Mouse (Mus musculus): ENCODE data around the gene Ceacam18.
"Not testable (repeated sequence)": the region's sequence is repeated elsewhere in the genome, so short reads cannot be mapped to it uniquely, and the experiment has no call there.

Gene Ceacam18

DNA sequence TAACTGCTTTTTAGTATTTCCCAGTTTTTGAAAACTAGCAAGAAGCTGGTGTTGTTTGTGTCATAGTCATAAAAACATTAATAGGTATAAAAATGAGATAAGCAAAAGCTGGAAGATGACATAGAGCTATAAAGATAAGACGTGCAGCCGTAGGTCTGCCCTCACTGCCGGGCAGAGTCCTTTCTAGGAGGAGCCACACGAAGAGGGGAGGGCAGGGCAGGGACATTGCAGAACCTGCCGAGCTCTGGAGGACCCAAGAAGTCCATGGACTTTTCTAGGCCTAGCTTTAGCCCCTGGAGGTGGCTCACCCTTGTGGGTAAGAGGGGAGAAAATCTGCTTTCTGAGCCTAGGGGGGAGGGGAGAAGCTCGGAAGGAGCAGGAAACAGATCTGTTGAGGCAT lies at the start of gene Ceacam18:
Gene Ceacam18, plus strand, starts transcription at position 208 of the 400 bp plus-strand sequence.
- no peak for DNase-seq (ENCODE audit: low spot score in 2 of 2)

DNA sequence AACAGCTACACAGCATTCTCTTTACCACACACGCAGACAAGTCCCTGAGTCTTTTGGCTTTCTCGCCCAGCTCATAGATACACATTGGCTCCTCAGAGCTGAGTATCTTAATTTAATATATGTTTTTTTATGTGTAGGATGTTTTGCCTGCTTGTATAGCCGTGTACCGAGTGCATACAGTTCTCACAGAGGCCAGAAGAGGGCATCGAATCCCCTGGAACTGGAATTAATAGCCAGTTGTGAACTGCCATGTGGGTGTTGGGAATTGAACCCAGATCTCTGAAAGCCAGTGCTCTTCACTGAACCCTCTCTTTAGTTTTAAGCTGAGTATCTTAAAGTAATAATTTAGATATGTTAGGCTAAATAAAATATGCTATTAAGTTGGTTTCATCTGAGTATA lies 49.7 kb upstream of the Ceacam18 start:
- no peak for DNase-seq (ENCODE audit: low spot score in 2 of 2)

DNA sequence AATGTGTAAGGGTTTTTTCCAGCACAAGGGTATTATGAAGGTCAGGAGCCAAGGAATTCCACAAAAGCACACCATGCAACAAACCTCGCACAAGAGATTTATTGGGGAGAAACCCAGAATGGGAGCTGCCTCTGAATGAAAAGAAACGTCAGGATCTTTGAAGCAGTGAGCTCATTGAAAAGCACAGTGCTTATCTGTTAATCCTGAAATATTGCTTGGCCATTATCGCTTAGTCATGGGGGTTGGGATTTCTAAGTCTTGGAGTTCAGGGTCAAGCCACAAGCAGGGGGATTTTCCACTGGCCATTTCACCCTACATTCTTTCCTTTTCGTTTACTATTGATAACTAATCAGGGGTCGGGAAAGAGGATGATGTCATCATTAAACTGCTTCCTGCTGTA lies 32.6 kb upstream of the Ceacam18 start:
- no peak for DNase-seq (ENCODE audit: low spot score in 2 of 2)

DNA sequence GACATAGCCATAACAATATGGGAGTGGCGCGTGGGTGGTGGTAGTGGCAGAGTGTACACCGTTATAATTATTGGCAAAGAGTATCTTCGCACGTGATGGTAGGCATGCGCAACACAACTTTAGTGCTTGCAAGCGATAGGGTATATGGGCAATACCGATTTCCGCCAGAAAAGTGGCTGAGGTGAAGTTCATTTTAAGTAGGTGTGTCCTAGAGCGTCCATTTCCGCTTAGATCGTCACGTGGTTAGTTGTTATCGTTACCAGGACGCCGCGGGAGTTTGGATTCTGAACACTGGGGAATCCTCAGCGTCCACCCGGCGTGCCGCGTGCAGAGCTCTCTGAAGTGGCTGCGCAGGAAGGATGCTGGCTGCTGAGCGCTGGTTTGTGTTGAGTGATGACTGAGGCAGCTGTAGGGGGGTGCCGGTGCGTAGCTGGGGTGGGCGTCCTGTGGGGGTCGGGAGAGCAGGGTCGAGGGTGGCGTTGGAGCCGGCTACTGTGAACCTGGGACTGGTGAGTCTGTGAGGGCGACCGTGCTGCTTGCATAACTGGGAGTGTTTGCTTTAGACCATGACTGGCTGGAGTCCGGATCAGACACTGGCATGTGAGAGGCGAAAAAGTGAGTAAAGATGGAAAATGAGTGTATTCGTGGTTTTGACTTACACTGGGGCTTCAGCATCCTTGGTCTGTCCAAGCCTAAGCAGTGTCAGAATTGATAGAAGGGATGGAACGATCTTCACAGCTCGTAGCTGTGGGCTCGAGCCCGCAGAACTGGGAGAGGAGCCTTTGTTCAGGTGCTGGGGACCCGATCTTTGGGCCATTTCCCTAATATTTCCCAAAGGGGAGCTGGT lies 27.4 kb upstream of the Ceacam18 start, which contains the start of gene Zfp819:
Gene Zfp819, plus strand, starts transcription at position 274 of the 847 bp plus-strand sequence.
- peak; percentile 36 to 55 for DNase-seq (ENCODE audit: low spot score in 2 of 2)

DNA sequence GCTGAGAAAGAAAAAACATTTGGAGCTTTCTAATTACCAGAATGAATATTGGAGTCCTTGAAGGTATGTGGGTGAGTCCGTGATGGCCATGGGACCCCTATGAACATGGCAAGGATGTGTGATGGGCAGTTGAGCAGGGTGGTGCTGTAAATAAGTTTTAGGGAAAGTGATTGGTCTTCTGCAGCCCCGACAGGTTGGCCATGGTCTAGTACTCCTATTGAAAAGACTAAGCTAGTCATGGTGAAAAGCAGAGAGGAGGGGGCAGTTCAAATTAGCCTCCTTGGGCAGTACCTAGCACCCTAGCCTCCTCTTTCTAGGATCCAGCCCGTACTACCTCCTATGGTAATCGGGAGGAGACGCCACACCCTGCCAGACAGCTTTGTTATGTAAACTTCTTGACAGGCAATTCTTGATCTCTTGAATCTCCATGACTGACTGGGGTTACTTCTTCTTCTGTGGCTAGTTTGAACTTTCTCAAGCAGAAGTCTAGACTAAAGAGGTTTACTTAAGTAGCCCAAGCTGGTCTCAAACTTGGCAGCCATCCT lies 26.7 kb upstream of the Ceacam18 start:
- no peak for DNase-seq (ENCODE audit: low spot score in 2 of 2)

DNA sequence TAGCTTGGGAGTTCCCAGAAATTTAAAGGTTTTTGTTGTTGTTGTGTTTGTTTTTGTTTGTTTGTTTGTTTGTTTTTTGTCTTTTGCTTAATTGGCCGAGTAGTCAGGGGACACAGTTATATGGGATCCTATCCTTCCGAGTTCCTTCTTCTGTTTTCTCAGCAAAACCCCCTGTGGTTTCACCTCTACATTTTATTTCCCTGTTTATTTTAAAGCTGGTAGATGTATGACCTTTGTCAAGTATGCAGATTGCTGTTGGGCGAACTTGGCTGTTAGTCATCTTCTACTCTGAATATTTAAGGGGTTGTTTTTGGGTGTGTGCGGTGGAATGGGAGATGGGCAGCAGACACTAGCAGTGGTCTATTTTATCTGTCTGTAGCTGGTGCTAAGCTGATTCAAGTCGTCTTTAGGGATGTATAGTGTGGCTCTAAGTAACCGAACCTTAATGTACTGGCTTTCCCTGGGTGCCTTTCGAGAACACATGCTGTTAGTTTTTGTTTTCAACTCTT lies 26.1 kb upstream of the Ceacam18 start:
- DNase-seq (ENCODE audit: low spot score in 2 of 2): no peak

DNA sequence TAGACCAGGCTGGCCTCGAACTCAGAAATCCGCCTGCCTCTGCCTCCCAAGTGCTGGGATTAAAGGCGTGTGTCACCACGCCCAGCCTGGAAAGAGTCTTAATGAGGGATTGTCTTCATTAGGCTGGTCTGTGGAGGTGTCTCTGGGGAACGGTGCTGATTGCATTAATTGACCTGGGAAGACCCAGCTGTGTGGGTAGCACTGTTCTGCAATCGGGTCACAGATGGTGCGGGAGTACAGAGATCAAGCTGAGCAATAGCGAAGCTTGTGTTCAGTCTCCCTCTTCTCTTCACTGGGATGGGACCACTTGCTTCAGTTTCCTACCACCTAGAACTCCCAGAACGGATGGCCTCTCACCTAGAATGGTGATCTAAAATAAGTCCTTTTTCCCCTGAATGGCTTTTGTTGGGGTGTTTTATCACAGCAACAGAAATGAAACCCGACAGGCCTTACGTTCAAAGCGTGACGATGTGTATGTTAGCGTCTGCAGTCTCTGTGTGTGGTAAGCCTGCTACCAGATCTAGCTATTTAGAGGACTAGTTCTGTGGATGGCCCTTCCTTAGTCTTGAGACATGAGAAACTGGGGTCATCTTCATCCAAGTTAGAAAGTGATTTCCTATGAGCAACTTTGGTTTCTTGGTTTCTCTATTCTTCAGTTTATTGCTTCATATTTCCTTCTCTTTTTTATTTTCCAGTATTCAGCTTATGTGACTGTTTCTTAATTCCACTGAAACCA lies 20.5 kb upstream of the Ceacam18 start:
- no peak for DNase-seq (ENCODE audit: low spot score in 2 of 2)

DNA sequence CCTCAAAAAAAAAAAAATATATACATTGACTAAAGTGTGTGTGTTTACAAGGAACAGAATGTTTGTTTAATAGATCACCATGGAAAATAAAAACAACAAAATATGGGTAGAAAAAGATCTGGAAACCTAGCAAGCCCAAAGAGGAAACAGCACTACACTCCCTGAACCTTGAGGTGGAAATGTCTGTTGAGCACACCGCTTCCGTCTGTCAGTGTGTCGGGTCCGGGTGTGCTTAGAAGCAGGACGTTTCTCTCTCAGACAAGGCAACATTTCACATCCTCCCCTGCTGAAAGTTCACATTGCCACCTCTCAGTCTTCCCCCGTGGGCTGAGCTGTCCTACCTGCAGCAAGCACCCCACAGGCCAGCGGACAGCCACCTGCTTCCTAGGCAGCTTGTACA lies 11.6 kb upstream of the Ceacam18 start:
- no peak for DNase-seq (ENCODE audit: low spot score in 2 of 2)

DNA sequence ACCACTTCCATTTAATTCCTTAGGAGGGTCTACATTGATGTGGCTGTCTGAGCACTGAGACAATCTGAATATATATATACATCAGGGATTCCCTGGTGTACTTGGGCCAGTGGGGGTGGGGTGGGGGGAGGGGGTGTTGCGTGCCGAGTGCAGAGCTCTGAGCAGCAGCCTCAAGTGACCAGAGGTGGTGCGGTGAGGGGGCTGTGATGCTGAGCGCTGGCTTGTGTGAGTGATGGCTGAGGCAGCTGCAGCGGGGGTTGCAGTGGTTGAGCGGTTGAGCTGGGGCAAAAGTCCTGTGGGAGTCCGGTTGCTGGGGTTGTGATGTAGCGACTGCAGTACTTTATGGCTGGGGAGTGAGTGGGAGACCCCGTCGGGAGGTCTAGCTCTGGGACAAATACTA lies 10.7 kb upstream of the Ceacam18 start:
- no peak for DNase-seq (ENCODE audit: low spot score in 2 of 2)

DNA sequence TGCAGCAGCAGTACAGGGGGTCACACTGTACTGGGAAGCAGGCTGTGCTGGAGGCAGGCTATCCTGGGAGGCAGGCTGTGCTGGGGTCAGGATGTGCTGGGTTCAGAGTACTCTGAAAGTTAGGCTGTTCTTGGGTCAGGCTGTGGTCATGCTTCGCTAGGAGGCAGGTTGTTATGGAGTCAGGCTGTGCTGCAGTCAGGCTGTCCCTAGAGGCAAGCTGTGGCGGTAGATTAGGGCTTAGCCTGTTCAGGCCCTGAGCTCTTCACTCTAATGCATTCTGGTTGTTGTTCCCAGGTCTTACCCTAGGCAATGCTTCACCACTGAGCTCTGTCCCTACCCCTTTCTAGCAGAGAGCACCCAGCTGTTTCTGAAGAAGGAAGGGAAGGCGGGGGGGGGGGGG lies 9.4 kb upstream of the Ceacam18 start:
- no peak for DNase-seq (ENCODE audit: low spot score in 2 of 2)

DNA sequence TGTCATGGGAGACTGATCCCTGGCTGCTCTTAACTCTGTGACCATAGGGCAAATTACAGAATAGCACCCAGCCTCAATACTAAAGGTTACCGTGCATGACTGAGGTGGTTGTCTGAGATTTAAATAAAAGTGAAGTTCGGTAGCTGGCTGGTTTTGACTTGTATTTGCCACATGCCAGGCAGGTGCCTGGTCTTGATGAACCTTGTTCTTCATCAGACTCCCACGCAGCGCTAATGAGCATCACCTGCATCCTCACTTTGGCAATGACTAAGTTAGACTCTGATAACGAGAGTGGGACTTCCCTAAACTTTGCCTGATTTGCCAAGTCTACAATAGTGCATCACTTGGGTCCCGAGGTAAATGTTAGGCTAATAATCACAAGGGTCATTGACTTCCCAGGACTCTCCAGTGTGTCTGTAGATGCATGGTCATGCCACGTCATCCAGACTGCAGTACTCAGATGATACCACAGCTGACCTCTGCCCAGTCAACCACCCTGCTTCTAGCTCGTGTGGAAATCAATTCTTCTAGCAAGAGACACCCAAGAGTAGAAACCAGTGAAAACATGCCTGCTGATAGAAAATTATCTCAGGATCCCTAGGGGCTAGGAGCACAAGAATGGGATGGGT lies 8.6 kb upstream of the Ceacam18 start:
- DNase-seq (ENCODE audit: low spot score in 2 of 2): no peak

DNA sequence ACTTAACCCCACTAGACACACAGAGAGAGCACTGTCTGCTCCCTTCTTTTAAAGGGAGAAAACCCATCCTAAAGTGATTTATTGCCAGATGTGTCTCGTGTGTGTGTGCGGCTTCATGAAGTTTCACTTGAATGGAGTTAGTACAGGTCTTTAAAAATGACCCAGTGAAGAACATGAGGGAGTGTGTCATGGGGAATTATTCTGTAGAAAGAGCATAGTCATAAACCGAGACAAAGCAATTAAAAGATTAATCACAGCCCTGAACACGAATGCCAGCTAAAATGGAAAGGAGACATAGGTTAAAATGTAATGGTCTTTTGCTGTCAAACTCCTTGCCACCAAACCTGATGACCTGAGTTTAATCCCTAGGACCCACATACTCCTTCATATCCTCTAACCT lies 567 bp upstream of the Ceacam18 start:
- DNase-seq (ENCODE audit: low spot score in 2 of 2): no peak

DNA sequence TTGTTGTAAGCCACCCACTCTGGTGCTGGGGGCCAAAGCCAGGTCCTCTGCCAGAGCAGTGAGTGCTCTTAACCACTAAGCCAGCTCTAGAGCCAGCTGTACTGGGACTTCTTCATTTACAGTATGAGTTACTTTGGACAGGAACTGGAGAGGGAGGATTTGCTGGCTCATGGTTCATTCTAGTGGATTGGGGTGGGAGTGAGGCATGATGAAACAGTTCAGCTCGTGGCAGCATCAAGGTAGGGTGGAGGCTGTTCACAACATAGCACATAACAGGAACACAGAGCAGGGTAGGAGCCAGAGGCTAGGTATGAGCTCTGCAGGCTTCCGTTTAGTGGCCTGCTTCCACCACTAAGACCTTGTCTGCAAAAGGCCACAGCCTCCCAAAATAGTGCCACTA lies 1.7 kb downstream of the Ceacam18 start:
- no peak for DNase-seq (ENCODE audit: low spot score in 2 of 2)

DNA sequence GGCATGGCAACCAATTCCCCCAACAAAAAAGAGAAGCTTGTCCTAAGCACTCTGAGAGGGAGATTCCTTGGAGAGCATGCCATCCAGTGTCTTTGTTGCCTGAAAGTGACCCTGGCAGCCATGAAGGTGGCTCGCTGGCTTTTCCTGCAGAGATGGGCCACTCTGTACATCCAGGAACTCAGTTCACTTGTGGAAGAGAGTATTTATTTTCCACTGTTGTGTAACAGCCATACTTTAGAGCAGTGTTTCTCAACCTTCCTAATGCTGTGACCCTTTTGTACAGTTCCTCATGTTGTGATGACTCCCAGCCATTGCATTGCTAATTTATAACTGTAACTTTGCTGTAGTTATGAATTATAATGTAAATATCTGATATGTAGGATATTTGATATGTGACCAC lies 2.6 kb downstream of the Ceacam18 start:
- no peak for DNase-seq (ENCODE audit: low spot score in 2 of 2)

DNA sequence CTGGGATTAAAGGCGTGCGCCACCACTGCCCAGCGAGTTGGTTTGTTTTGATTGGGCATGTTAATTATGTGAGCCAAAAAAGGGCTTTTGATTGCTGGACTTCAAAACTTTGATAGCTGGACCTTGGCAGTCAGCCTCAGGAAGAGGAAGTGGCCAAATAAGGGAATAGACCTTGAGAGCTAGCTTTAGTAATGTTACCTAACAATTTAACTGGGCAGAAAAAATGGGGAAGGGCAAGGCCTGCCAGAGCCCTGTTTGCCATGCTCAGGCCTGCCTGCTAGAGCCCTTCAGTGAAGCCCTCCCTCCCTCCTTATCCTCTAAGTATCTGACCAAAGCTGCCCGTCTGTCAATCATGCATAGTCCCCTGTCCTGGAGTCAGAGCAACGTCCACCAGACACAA lies 8.1 kb downstream of the Ceacam18 start:
- DNase-seq (ENCODE audit: low spot score in 2 of 2): no peak

DNA sequence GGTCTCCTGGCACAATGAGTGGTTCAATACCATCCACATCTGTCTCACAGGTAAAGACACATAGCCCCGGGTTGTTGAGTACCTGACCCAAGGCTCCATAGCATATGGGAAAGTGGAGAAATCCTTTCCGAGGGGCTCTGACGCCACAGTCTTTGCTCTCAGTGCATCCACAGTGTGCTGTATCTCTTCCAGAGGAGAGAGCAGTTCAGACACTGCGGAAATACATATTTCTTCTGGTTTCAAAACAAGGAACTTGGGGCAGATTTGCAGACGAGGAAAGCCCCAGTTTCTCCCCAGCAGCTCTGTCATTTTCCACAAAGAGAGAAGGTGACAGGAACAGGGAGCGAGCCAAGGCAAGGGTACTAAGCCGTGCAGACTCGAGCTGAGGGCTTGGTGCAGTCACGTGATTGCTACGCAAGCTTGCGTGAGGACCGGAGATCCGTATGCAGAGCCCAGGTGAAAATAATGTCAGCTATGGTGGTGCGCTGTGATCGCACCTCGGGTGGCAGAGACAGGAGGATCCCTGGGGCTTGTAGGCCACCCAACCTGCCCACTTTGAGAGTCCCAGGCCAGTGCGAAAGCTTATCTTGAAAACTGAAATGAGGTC lies 8.6 kb downstream of the Ceacam18 start:
- DNase-seq (ENCODE audit: low spot score in 2 of 2): no peak

DNA sequence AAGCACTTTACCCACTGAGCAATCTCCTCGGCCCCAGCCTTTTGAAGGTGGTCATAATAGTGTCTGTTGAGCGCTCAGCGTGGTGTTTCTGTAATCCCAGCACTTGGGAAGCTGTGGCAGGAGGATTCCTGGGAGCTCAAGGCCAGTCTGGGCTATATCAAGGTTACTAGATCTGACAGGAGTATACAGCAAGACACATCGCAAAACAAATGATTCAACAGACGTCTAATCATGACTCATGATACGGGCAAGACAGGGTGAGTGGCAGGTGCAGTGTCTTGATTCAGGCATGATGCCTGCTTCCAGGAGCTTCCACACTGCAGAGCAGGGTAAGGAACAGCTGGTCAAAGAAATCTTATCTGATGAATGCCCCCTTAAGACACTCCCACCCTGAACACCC lies 18.2 kb downstream of the Ceacam18 start:
- DNase-seq (ENCODE audit: low spot score in 2 of 2): no peak

DNA sequence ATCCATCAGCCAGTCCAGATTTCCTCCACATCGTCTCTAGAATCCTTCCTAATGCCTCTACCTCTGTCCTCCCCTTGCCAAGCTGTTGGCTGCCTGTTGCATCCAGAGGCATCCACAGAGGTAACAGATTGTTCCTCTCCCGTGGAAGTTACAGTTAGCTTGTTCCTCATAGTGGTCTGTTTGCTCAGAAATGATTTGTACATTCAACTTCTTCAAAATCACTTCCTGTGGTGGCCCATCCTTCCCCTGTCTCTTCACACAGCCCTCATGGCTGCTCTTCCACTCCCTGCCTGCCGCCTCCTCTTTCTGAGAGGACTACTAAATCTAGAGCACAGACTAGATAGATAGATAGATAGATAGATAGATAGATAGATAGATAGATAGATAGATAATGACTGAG lies 20.0 kb downstream of the Ceacam18 start:
- DNase-seq (ENCODE audit: low spot score in 2 of 2): no peak

DNA sequence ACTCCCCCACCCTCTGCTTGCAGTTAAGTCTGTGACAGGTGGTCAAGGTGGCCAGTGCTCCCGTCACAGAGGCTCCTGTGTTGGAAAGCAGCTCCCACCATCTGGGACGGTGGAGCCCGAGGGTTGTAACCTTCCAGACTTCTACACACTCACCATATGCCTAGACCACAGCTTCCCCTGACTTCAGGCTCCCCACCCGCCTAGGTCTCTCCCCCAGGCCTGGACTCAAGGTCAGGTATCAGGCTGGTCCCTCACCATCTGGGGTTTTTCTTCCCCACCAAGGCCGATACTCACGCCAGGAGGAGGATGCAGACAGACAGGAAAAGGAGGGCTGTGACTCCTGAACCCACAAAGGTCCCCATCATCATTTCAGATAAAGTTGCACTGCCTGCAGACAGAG lies 21.7 kb downstream of the Ceacam18 start:
- DNase-seq (ENCODE audit: low spot score in 2 of 2): no peak

DNA sequence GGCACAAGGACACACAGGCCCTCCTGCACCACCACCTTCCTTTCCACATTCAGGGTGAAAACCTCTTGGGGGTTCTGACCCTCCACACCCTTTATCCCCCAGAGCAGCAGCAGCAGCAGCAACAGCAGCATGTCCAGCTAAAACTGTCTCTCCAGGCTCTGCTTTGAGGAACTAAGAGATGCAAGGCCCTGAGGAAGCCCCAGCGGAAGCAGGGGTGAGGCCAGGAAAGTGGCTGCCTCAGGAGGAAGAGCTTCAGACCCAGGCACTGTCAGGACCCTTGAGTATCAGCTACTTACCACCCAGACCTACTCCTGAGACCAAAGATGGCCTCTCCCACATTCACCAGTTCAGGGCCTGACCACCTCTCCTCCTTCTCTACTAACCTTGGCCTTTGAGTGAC lies 25.5 kb downstream of the Ceacam18 start, which contains the start of gene Siglece:
Gene Siglece, minus strand, starts transcription at position 160 of the 400 bp plus-strand sequence.
- DNase-seq (ENCODE audit: low spot score in 2 of 2): no peak

DNA sequence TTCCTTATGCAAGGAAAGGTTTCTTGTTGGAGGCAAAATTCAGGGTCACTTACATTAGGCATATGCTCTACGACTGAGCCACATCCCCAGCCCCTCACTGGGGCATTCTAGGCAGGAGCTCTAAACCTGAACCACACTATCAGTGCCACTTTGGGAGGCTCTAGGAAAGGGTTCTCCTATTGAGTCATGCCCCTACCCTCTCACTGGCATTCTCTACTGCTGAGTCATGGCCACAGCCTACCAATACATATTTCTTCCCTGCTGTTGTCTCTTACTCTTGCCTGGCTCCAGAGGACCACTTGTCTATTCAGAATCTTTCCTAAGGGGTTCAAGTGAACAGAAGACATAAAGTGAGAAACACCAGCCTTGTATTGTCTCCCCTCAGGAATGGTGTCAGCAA lies 28.3 kb downstream of the Ceacam18 start:
- DNase-seq (ENCODE audit: low spot score in 2 of 2): no peak

DNA sequence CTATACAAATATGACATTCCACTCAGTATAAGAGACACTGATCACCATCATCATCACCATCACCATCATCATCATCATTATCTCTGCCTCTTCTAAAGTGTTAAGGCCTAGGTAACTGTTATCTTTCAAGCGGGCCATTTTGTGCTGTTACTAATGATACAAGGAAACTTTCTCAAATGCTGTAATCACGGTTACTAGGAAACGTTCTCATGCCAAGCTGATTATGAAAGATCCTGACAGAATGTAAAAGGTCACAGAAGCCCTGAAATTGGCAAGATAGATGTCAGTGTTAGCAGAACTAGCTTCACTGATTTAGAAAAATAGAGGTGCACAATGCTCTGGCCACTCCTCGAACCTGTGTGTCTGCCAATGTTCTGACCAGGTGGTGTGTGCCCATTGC lies 32.7 kb downstream of the Ceacam18 start:
- DNase-seq (ENCODE audit: low spot score in 2 of 2): not testable (repeated sequence)

All from cerebellum, postnatal 4 days (tissue).